Mouse (Mus musculus): ENCODE results near the gene Gmcl1.

Gmcl1 gene

GRCm38 (mm10) chr6:86733183-86733876 is at the start of gene Gmcl1:
TSS of gene Gmcl1 (minus strand) at chr6:86733383.
- peak; percentile 93 for DNase-seq (ENCODE audit: low spot score in 2 of 2)

GRCm38 (mm10) chr6:86782342-86782741 is 49.2 kb upstream of the Gmcl1 start:
- no peak for DNase-seq (ENCODE audit: low spot score in 2 of 2)

GRCm38 (mm10) chr6:86781361-86781957 is 48.3 kb upstream of the Gmcl1 start:
- no peak for DNase-seq (ENCODE audit: low spot score in 2 of 2)

GRCm38 (mm10) chr6:86778910-86779594 is 45.9 kb upstream of the Gmcl1 start:
- no peak for DNase-seq (ENCODE audit: low spot score in 2 of 2)

- no peak for DNase-seq (ENCODE audit: low spot score in 2 of 2)
Measured at GRCm38 (mm10) chr6:86777181-86777580, 44.0 kb upstream of the Gmcl1 start.

- DNase-seq (ENCODE audit: low spot score in 2 of 2), result no peak
Measured at GRCm38 (mm10) chr6:86776706-86777071, 43.5 kb upstream of the Gmcl1 start.

- no peak for DNase-seq (ENCODE audit: low spot score in 2 of 2)
Measured at GRCm38 (mm10) chr6:86776001-86776705, 43.0 kb upstream of the Gmcl1 start.

GRCm38 (mm10) chr6:86774937-86775336 is 41.8 kb upstream of the Gmcl1 start:
- DNase-seq (ENCODE audit: low spot score in 2 of 2), result no peak

GRCm38 (mm10) chr6:86773830-86774229 is 40.6 kb upstream of the Gmcl1 start:
- no peak for DNase-seq (ENCODE audit: low spot score in 2 of 2)

- DNase-seq (ENCODE audit: low spot score in 2 of 2), result no peak
Measured at GRCm38 (mm10) chr6:86772631-86773030, 39.4 kb upstream of the Gmcl1 start.

GRCm38 (mm10) chr6:86768938-86769337 is 35.8 kb upstream of the Gmcl1 start:
- no peak for DNase-seq (ENCODE audit: low spot score in 2 of 2)

- DNase-seq (ENCODE audit: low spot score in 2 of 2), result no peak
Measured at GRCm38 (mm10) chr6:86768186-86768776, 35.1 kb upstream of the Gmcl1 start.

- DNase-seq (ENCODE audit: low spot score in 2 of 2), result no peak
Measured at GRCm38 (mm10) chr6:86767465-86767864, 34.3 kb upstream of the Gmcl1 start.

- no peak for DNase-seq (ENCODE audit: low spot score in 2 of 2)
Measured at GRCm38 (mm10) chr6:86765637-86766059, 32.5 kb upstream of the Gmcl1 start.

- DNase-seq (ENCODE audit: low spot score in 2 of 2), result no peak
Measured at GRCm38 (mm10) chr6:86754105-86754863, 21.1 kb upstream of the Gmcl1 start.

- no peak for DNase-seq (ENCODE audit: low spot score in 2 of 2)
Measured at GRCm38 (mm10) chr6:86752843-86753485, 19.8 kb upstream of the Gmcl1 start.

GRCm38 (mm10) chr6:86750961-86751360 is 17.8 kb upstream of the Gmcl1 start:
- no peak for DNase-seq (ENCODE audit: low spot score in 2 of 2)

- DNase-seq (ENCODE audit: low spot score in 2 of 2), result no peak
Measured at GRCm38 (mm10) chr6:86749817-86750216, 16.6 kb upstream of the Gmcl1 start.

GRCm38 (mm10) chr6:86747171-86747570 is 14.0 kb upstream of the Gmcl1 start:
- DNase-seq (ENCODE audit: low spot score in 2 of 2), result peak in 1 of 2 experiments; percentile 28

GRCm38 (mm10) chr6:86740652-86741051 is 7.5 kb upstream of the Gmcl1 start:
- no peak for DNase-seq (ENCODE audit: low spot score in 2 of 2)

- no peak for DNase-seq (ENCODE audit: low spot score in 2 of 2)
Measured at GRCm38 (mm10) chr6:86736830-86737229, 3.6 kb upstream of the Gmcl1 start.
